Mouse (Mus musculus): ENCODE results near the gene Tm2d1. TPM values are rescaled to one million over a fixed set of nuclear protein-coding genes. Genes with fewer than 3 reads are reported as not detected.

Gene Tm2d1
- 83.5 TPM for polyA plus RNA-seq (2017; shearing (Covaris generic))

GRCm38 (mm10) chr4:98382716-98383424, at the start of gene Tm2d1:
Gene Tm2d1 (minus strand): TSS chr4:98383306.

DNA sequence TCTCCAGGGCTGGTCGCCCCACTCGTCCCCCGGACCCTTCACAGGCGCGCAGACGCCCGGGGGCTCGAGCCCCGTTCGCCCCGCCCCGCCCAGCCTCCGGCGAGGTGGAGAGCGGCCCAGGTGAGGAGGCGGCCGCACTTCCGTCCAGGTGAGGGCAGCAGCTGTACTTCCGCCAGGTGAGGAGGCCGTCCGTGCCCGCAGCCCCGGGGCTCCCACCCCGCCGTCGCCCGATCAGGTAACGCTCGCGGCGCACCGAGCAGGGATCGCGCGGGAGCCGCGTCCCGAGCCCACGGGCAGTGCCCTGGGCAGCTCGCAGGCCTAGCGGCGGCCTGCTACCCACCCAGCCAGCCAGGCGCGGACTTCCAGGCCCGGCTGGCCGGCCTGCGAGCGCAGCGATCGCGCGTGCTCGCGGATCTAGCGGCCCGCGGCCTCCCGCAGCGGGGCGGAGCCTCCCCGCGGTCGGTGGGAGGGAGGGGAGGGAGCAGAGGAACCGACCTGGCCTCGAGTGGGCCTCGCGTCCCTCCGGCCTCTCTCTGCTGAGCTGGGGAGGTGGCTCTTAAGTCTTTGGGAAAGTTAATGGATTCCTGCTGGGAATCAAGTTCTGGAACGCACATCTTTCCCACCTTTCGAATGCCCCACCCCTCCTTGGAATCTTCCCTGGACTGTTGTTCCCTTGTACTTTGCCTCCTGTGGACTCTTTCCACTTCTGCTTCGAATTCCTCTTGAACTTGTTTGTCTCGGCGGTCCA, 12.8 kb upstream of the Tm2d1 start, which contains the start of gene Patj:
Gene Patj (plus strand): TSS at position 96 of the 748 bp plus-strand sequence.

Other genes with a start within 250 kb of the Tm2d1 start
- 38.0 TPM for gene Patj, start 12.5 kb upstream of the Tm2d1 start, polyA plus RNA-seq (2017; shearing (Covaris generic))